Mouse (Mus musculus) Patski (cell line): ENCODE measurements at regions not wholly inside any gene's neighbourhood (a gene's known extent, or its start where the extent isn't known, plus 50 kb on each side); places are given as distances from the start of the nearest gene placed in this dataset.
"Not testable (repeated sequence)": the region's sequence is repeated elsewhere in the genome, so short reads cannot be mapped to it uniquely, and the experiment has no call there.

ENCODE experiments used
- ATAC-seq: fragments of 100-300 bp; one replicate; pipeline ENCODE4 v1.8.0; 2021
- CTCF ChIA-PET: fragments of 350-600 bp; sonication (Branson Sonifier 250); formaldehyde crosslinking; loops from one replicate; lab custom pipeline; 2022; ENCODE audit warnings: inconsistent platforms; lab: Charles Lee
- POLR2A ChIA-PET: fragments of 350-600 bp; sonication (Branson Sonifier 250); formaldehyde crosslinking; loops from one replicate; lab custom pipeline; 2022; ENCODE audit warnings: antibody characterized with exemption, inconsistent platforms; lab: Charles Lee
- DNase-seq: peaks from one replicate; pipeline ENCODE4 v3.0.0-alpha.2; 2011; ENCODE audit warnings: low read depth, low spot score
- H3K27me3 ChIP-seq: fragments of 371-371 bp; one replicate; pipeline ENCODE4 v1.5.1; 2021
- CTCF ChIP-seq: fragments of 100-300 bp; IDR thresholded peaks from one replicate; pipeline ENCODE4 v1.5.1; 2021
- in situ Hi-C: fragments of 300-500 bp; cut with MboI; formaldehyde crosslinking; loops from 3 replicates; pipeline ENCODE4 v1.11.1; 2018; ENCODE audit warnings: low pct_unique_long_range_greater_than_20kb, mixed read lengths

- TF ChIP-seq CTCF: no peak
- no peaks in the 10 kb centered on the region for H3K27me3 ChIP-seq
- in situ Hi-C loops: no loop called here
- ChIA-PET POLR2A (interaction anchor here (0.8 kb wide), 1 partner anchor 140 kb away, joined by 4 read pairs; no protein-coding TSS in a partner anchor), CTCF (no interaction called here)
- DNase-seq (no peak), ATAC-seq (no peak)
Observed at GRCm38 (mm10) chr12:71532161-71532560, 222.5 kb downstream of the Dact1 start.

- no peak for DNase-seq
- no peak for ATAC-seq
- no peaks in the 10 kb centered on the region for H3K27me3 ChIP-seq
- ChIA-PET POLR2A (no interaction called here), CTCF (interaction anchor here (1.0 kb wide), 1 partner anchor 15 kb away, joined by 3 read pairs; no protein-coding TSS in a partner anchor)
- TF ChIP-seq CTCF: no peak
- in situ Hi-C loops: no loop called here
Observed at GRCm38 (mm10) chr12:71532708-71533450, 223.2 kb downstream of the Dact1 start.

GRCm38 (mm10) chr12:71533701-71534100 is 224.0 kb downstream of the Dact1 start:
- CTCF ChIA-PET: no interaction called here
- no peak for TF ChIP-seq CTCF
- in situ Hi-C loops: no loop called here
- POLR2A ChIA-PET: no interaction called here
- no peak for ATAC-seq
- DNase-seq: no peak
- no peaks in the 10 kb centered on the region for H3K27me3 ChIP-seq

GRCm38 (mm10) chr12:71534199-71534598 is 224.5 kb downstream of the Dact1 start:
- TF ChIP-seq CTCF: no peak
- CTCF ChIA-PET: interaction anchor here (1.0 kb wide), 1 partner anchor 10 kb away, joined by 3 read pairs; no protein-coding TSS in a partner anchor
- in situ Hi-C loops: no loop called here
- ATAC-seq (no peak), DNase-seq (no peak)
- no peaks in the 10 kb centered on the region for H3K27me3 ChIP-seq
- POLR2A ChIA-PET: no interaction called here

- DNase-seq (no peak), ATAC-seq (no peak)
- ChIA-PET POLR2A (no interaction called here), CTCF (interaction anchor here (1.0 kb wide), 1 partner anchor 12 kb away, joined by 3 read pairs; no protein-coding TSS in a partner anchor)
- TF ChIP-seq CTCF: no peak
- no peaks in the 10 kb centered on the region for H3K27me3 ChIP-seq
- in situ Hi-C loops: no loop called here
Observed at GRCm38 (mm10) chr12:71535251-71535650, 225.6 kb downstream of the Dact1 start.

GRCm38 (mm10) chr12:71535831-71536230 is 226.1 kb downstream of the Dact1 start:
- POLR2A ChIA-PET, ATAC-seq, H3K27me3 ChIP-seq, in situ Hi-C loops: not testable (repeated sequence)
- CTCF ChIA-PET: interaction anchor here (1.0 kb wide), 1 partner anchor 12 kb away, joined by 3 read pairs; no protein-coding TSS in a partner anchor
- peak; percentile 64 for DNase-seq

GRCm38 (mm10) chr12:71538691-71539090 is 229.0 kb downstream of the Dact1 start:
- ChIA-PET POLR2A (no interaction called here), CTCF (no interaction called here)
- ATAC-seq: no peak
- no peak for DNase-seq
- no peaks in the 10 kb centered on the region for H3K27me3 ChIP-seq
- TF ChIP-seq CTCF: no peak
- in situ Hi-C loops: no loop called here

- DNase-seq: no peak
- POLR2A ChIA-PET: no interaction called here
- in situ Hi-C loops: no loop called here
- no peak for TF ChIP-seq CTCF
- CTCF ChIA-PET: no interaction called here
- no peaks in the 10 kb centered on the region for H3K27me3 ChIP-seq
- no peak for ATAC-seq
Observed at GRCm38 (mm10) chr12:71540279-71540678, 230.6 kb downstream of the Dact1 start.

- ChIA-PET POLR2A (no interaction called here), CTCF (no interaction called here)
- no peak for ATAC-seq
- in situ Hi-C loops: no loop called here
- TF ChIP-seq CTCF: no peak
- no peaks in the 10 kb centered on the region for H3K27me3 ChIP-seq
- DNase-seq: no peak
Observed at GRCm38 (mm10) chr12:71541961-71542360, 232.3 kb downstream of the Dact1 start.

- ChIA-PET CTCF (no interaction called here), POLR2A (no interaction called here)
- no peaks in the 10 kb centered on the region for H3K27me3 ChIP-seq
- in situ Hi-C loops: no loop called here
- TF ChIP-seq CTCF: no peak
- ATAC-seq (no peak), DNase-seq (no peak)
Observed at GRCm38 (mm10) chr12:71543571-71544119, 234.0 kb downstream of the Dact1 start.

- no peak for ATAC-seq
- in situ Hi-C loops: no loop called here
- ChIA-PET POLR2A (no interaction called here), CTCF (no interaction called here)
- H3K27me3 ChIP-seq: no peaks in the 10 kb centered on the region
- no peak for TF ChIP-seq CTCF
- DNase-seq: no peak
Observed at GRCm38 (mm10) chr12:71544401-71545159, 234.9 kb downstream of the Dact1 start.
